Mouse (Mus musculus) kidney, adult 2 months (tissue): ENCODE results near the gene Mms19.

Experiments
- CTCF ChIP-seq: fragments of 200-500 bp; conservative IDR thresholded peaks from 2 replicates; pipeline ENCODE4 v1.5.1; 2011; ENCODE audit warnings: low read depth, mild to moderate bottlenecking, control low read depth, low read length, moderate library complexity, mixed read lengths; ENCODE audit not compliant: insufficient read depth, insufficient read length
- POLR2A ChIP-seq: fragments of 200-500 bp; IDR thresholded peaks from one replicate; pipeline ENCODE4 v1.6.1; 2011; ENCODE audit warnings: low read depth, low read length, control low read depth

DNA sequence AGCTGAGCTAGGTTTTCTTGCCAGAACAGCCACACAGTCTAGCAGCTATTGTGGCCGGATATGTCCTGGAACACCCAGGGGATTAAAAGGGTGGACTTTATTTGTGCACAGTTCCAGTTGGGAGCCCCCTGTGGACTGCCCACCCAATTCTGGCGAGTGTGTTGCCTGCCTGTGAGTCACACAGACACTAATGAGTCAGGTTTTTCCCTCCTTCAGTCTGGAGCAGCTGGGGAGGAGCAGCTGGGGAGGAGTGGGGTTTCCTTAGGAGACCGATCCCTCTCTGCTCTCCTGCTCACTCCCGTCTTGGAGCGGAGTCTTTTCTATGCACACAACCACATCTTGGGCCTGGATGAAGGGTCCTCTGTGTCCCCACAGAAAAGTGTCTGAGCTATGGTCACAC is 35.9 kb upstream of the Mms19 start:
- no peak for TF ChIP-seq CTCF
- no peak for TF ChIP-seq POLR2A
